Mouse (Mus musculus) stomach, embryonic 14.5 days (tissue): ENCODE measurements at regions not wholly inside any gene's neighbourhood (a gene's known extent, or its start where the extent isn't known, plus 50 kb on each side); places are given as distances from the start of the nearest gene placed in this dataset.

Source experiments
- ATAC-seq: fragments of 200-750 bp; cut with Nextera tagmentation; 2 replicates; pipeline ENCODE4 v1.8.0; 2017; ENCODE audit warnings: low read depth, moderate TSS enrichment; ENCODE audit not compliant: insufficient number of reproducible peaks, insufficient read depth, low FRiP score
- H3K27ac ChIP-seq: fragments of 300-500 bp; sonication (generic); 2 replicates; pipeline ENCODE4 v1.5.1; 2014; ENCODE audit warnings: mild to moderate bottlenecking, low read length, moderate library complexity, mixed read lengths
- H3K27me3 ChIP-seq: fragments of 300-500 bp; sonication (generic); 2 replicates; pipeline ENCODE4 v1.6.1; 2014; ENCODE audit warnings: low read length, control low read depth, mixed read lengths; ENCODE audit not compliant: control insufficient read depth, insufficient read depth
- H3K36me3 ChIP-seq: fragments of 300-500 bp; sonication (generic); 2 replicates; pipeline ENCODE4 v1.6.1; 2014; ENCODE audit warnings: mild to moderate bottlenecking, control low read depth, low read length, moderate library complexity, mixed read lengths; ENCODE audit not compliant: control insufficient read depth, insufficient read depth
- H3K4me1 ChIP-seq: fragments of 300-500 bp; sonication (generic); 2 replicates; pipeline ENCODE4 v1.6.1; 2014; ENCODE audit warnings: low read length, control low read depth, mixed read lengths; ENCODE audit not compliant: control insufficient read depth, insufficient read depth
- H3K4me2 ChIP-seq: fragments of 300-500 bp; sonication (generic); replicated peaks from 2 replicates; pipeline ENCODE4 v1.6.1; 2014; ENCODE audit warnings: low read depth, low read length, control low read depth
- H3K4me3 ChIP-seq: fragments of 300-500 bp; sonication (generic); 2 replicates; pipeline ENCODE4 v1.5.1; 2014; ENCODE audit warnings: low read depth, low read length, control low read depth
- H3K9ac ChIP-seq: fragments of 300-500 bp; sonication (generic); replicated peaks from 2 replicates; pipeline ENCODE4 v1.6.1; 2014; ENCODE audit warnings: low read depth, mild to moderate bottlenecking, control low read depth, low read length, moderate library complexity, mixed read lengths
- H3K9me3 ChIP-seq: fragments of 300-500 bp; sonication (generic); 2 replicates; pipeline ENCODE4 v1.6.1; 2016; ENCODE audit warnings: low read depth, low read length, control low read depth; ENCODE audit not compliant: control insufficient read depth
- WGBS: fragments of 180-500 bp; shearing (Covaris S2); extraction: QIAGEN DNeasy Blood & Tissue Kit; methylation state at CpG from one replicate; pipeline ENCODE4 v1.1.7; 2014; 5-methylcytosine and 5-hydroxymethylcytosine counted together

GRCm38 (mm10) chr2:21292669-21293151 is 74.6 kb upstream of the Gpr158 start:
- no peak overlapping the region for H3K9ac ChIP-seq
- H3K36me3 ChIP-seq: no peaks in the 10 kb centered on the region
- H3K9me3 ChIP-seq: no peaks in the 10 kb centered on the region
- WGBS: 48% methylated on average over 2 of the region's 2 CpGs
- H3K4me3 ChIP-seq: no peak overlapping the region
- ATAC-seq: no peak
- H3K27me3 ChIP-seq: no peaks in the 10 kb centered on the region
- no peak overlapping the region for H3K27ac ChIP-seq
- H3K4me1 ChIP-seq: no peaks in the 10 kb centered on the region
- H3K4me2 ChIP-seq: no peak overlapping the region

- H3K4me1 ChIP-seq: no peaks in the 10 kb centered on the region
- no peaks in the 10 kb centered on the region for H3K9me3 ChIP-seq
- H3K36me3 ChIP-seq: no peaks in the 10 kb centered on the region
- H3K4me2 ChIP-seq: no peak overlapping the region
- ATAC-seq: no peak
- no peak overlapping the region for H3K9ac ChIP-seq
- H3K4me3 ChIP-seq: no peak overlapping the region
- H3K27ac ChIP-seq: no peak overlapping the region
- no peaks in the 10 kb centered on the region for H3K27me3 ChIP-seq
- WGBS: 71% methylated on average over 2 of the region's 2 CpGs
These were observed 73.3 kb upstream of the Gpr158 start for GRCm38 (mm10) chr2:21294002-21294401.

- Histone ChIP-seq H3K36me3 (no peaks in the 10 kb centered on the region), H3K4me2 (no peak overlapping the region), H3K9ac (no peak overlapping the region), H3K4me3 (no peak overlapping the region), H3K27ac (no peak overlapping the region), H3K4me1 (no peaks in the 10 kb centered on the region), H3K27me3 (no peaks in the 10 kb centered on the region), H3K9me3 (no peaks in the 10 kb centered on the region)
- WGBS: 81% methylated on average over 5 of the region's 5 CpGs
- no peak for ATAC-seq
These were observed 67.7 kb upstream of the Gpr158 start for GRCm38 (mm10) chr2:21299681-21300080.
